Mouse (Mus musculus) left cerebral cortex, postnatal 14 days (tissue): ENCODE results near the gene Ambra1. TPM values are rescaled to one million over a fixed set of nuclear protein-coding genes. Genes with fewer than 3 reads are reported as not detected.

ENCODE experiments used
- DNase-seq, 2 experiments: peaks; one replicate each; pipeline ENCODE4 v3.0.0; 2021 to 2022; ENCODE audit warnings: low spot score in 2 of 2, mixed read lengths in 1 of 2
- intact Hi-C: fragments of 180-260 bp; cut with DNase I; formaldehyde crosslinking; loops from one replicate; pipeline ENCODE4 v1.15.1; 2025
- total RNA-seq, 2 experiments: library from RNA; stranded (reverse); gene quantifications; 2 replicates each; pipeline ENCODE4 v1.2.3; 2021

Ambra1 gene
- total RNA-seq, 2 experiments from 2014 or later: 51.9 to 54.3 TPM

- DNase-seq: peak in 1 of 2 experiments; percentile 49
- intact Hi-C loops: no loop called here
Observed at GRCm38 (mm10) chr2:91904618-91905307, 174.8 kb downstream of the Ambra1 start.

DNA sequence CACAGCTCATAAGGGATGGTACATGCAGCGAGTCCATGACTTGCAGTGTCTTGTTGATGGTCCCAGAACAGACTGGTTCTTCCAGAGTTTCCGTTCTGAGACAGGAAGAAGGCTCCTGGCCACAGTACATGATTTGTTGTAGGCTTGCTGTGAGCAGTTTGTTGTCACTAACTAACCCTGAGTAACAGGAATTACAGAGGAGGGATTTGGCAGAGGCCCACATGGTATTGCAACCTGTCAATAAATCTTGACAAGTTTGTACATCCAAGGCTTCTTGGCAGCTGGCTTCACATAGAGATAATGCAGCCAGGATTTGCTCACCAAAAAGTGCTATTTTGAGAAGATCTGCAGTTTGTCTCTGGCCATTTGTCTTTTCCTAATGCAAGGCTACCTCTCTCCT, 176.2 kb downstream of the Ambra1 start:
- no peak for DNase-seq
- intact Hi-C loops: no loop called here

- intact Hi-C loops: no loop called here
- no peak for DNase-seq
Observed at GRCm38 (mm10) chr2:91912616-91913015, 182.7 kb downstream of the Ambra1 start.

GRCm38 (mm10) chr2:91913328-91914110, 183.6 kb downstream of the Ambra1 start:
- intact Hi-C loops: no loop called here
- no peak for DNase-seq

- no peak for DNase-seq
- intact Hi-C loops: no loop called here
Observed at GRCm38 (mm10) chr2:91916346-91916977, 186.5 kb downstream of the Ambra1 start.

GRCm38 (mm10) chr2:91917096-91917495, 187.2 kb downstream of the Ambra1 start:
- no peak for DNase-seq
- intact Hi-C loops: no loop called here

DNA sequence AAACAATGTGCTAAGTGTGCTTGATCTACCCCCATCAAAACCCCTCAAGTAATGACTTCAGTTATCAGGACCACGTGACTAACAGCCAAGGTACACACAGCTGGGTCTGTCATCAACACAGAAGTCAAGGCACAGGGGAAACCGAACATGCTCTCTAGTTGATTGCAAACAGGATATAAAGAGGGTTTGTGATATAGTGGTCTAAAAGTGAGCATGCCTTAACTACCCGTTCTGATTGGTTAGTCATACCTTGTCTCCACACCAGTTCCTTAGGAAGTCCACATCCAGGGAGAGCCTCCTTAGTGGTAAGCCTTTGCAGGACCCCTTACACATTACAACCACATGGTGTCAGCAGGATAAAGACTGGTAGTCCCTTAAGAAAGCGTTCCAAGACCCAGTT, 190.2 kb downstream of the Ambra1 start:
- no peak for DNase-seq
- intact Hi-C loops: no loop called here

DNA sequence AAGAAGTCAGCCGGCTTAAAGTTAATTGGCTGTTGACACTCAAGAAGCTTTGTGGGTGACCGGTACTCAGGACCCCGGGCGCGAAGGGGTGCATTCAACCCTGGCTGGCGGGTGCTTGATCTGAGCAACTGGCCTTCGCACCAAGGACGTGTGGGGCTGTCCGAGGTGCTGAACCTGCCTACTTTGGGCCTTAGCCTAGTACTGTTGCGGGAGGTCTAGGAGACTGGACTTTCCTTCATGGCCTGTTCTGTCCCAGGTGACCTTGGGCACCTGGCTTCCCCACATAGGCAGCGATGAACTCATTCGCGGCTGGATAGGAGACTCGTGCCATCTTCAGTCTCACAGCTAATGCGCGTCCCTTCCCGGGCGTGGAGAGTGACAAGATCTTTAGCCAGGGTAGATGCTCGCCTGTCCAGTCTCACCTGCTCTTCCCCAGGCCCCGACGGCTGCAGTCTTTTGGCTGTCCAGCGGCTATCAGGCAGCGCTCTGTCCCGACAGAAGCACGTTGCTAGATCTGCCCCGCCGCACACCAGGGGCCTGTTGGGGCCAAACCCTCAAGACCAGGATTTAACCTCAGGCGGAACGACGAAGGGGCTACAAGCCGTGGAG, 191.4 kb downstream of the Ambra1 start:
- DNase-seq: no peak
- intact Hi-C loops: no loop called here

DNA sequence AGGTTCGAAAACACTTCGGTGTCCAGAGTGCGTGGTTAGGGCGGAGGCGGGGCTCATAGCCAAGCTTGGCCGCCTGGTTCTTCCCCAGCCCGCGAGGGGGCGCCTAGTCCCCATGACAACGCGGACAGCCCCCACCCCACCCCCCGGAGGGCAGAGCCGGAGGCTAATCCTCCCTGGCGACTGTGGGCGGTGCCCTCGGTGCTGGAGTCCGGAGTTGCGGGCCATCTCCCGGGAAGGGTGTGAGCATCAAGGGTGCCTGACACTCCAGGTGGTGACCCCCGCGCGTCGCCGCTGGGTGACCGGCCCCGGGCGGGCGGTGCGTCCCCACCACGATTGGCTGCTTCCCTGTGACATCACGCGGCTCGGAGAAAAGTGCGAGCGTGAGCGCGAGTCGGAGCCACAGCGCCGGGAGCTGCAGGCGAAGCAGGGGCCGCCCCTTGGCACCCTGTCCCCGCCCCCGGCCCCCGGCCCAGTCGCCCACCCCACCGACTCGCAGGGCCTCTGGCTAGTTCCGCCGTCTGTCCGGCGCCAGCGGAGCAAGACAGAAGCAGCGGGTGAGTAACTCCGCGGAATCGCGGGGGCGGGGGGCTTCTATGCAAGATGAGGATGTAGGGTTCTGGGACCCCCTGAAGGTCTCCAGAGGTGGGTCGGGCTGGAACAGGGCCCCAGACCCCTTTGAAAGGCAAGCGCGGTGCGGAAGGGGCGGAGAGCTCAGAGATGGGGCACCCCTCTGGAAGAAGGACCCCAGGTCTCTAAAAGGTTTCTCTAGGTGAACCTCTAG, 192.0 kb downstream of the Ambra1 start:
- peak; percentile 82 to 84 for DNase-seq
- intact Hi-C loops: no loop called here

DNA sequence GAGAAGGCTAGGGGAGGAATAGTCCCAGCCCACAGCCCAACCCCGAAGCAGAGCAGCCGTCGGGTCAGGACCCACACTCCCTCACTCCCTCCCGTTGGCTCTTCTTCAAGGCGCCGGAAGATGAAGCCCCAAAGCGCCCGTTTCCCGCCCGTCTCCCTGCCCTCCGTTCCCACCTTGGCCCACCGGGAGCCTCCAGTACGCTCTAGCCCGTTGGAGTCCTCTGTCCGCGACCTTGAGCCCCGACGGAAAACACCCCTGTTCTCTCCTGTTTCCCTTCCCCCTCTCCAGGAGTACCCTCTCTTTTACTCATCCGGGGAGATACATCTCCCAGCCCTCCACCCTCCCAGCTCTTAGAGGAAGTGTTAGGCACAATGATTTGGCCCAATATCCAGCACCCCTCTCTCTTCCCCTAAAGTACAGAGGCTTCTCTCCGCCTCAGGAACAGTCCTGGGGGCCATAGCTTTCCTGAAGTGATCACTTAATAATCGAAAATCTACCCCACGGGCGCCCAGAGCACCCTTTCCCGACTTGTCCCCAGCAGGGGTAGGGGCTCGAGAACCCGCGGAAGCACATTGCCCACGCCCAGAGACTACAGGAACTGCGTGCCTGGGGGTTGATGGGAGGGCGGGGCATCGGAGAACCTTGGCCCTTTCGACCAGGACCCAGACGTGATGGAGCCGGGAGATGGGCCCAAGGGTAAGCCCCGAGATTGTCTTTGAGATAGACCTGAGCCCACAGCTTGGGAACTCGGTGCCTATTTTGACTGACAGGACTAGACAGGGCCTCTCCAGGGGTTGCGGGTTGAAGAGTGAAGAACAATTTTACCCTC, 192.9 kb downstream of the Ambra1 start:
- no peak for DNase-seq
- intact Hi-C loops: no loop called here

- DNase-seq: peak; percentile 80 to 81
- intact Hi-C loops: loop anchor here (2.0 kb wide), 1 partner anchor 145 kb away; no protein-coding TSS in a partner anchor
Observed at GRCm38 (mm10) chr2:91923415-91924337, 193.7 kb downstream of the Ambra1 start.

DNA sequence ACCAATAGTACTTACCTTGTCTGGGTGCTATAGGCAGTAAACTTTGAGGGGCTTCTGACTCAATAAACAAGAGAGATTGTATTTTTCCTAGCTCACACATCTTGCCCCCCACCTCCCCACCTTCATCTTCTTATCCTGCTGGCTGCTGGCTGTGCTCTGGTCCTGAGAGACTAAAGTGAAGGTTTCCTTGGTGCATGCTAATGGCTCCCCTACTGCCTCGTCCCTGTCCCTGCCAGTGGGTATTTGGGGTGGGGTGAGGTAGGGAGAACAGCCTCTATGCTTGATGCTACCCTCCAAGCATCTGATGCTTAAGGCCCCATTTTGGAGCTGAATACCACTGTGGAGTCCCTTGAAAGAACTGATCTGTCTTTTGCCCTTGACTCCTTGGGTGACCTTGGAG, 194.8 kb downstream of the Ambra1 start:
- DNase-seq: no peak
- intact Hi-C loops: loop anchor here (2.0 to 5.0 kb wide), 2 partner anchors 133 to 146 kb away; no protein-coding TSS in a partner anchor

- DNase-seq: peak in 1 of 2 experiments; percentile 70
- intact Hi-C loops: loop anchor here (2.0 to 5.0 kb wide), 2 partner anchors 132 to 147 kb away; no protein-coding TSS in a partner anchor
Observed at GRCm38 (mm10) chr2:91925442-91925841, 195.5 kb downstream of the Ambra1 start.

GRCm38 (mm10) chr2:91926949-91927348, 197.0 kb downstream of the Ambra1 start, which contains the start of gene Chrm4:
Gene Chrm4, plus strand, starts transcription at chr2:91927249.
- intact Hi-C loops: loop anchor here (5.0 kb wide), 1 partner anchor 130 kb away; no protein-coding TSS in a partner anchor
- DNase-seq: no peak

DNA sequence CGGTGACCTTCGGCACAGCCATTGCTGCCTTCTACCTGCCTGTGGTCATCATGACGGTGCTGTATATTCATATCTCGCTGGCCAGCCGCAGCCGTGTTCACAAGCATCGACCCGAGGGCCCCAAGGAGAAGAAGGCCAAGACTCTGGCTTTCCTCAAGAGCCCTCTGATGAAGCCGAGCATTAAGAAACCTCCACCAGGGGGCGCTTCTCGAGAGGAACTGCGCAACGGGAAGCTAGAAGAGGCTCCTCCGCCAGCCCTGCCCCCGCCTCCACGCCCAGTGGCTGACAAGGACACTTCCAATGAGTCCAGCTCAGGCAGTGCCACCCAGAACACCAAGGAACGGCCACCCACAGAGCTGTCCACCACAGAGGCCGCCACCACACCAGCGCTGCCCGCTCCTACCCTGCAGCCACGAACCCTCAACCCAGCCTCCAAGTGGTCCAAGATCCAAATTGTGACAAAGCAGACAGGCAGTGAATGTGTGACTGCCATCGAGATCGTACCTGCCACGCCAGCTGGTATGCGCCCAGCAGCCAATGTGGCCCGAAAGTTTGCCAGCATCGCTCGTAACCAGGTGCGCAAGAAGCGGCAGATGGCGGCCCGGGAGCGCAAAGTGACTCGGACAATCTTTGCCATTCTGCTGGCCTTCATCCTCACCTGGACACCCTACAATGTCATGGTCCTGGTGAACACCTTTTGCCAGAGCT, 198.0 kb downstream of the Ambra1 start:
- DNase-seq: peak; percentile 79 to 85
- intact Hi-C loops: loop anchor here (5.0 kb wide), 1 partner anchor 129 kb away; no protein-coding TSS in a partner anchor
